Mouse (Mus musculus): ENCODE measurements at regions not wholly inside any gene's neighbourhood (a gene's known extent, or its start where the extent isn't known, plus 50 kb on each side); places are given as distances from the start of the nearest gene placed in this dataset.
A peak's percentile ranks its signal among the peaks of the same experiment; 100 is the strongest.

GRCm38 (mm10) chr2:103208370-103208769, 94.7 kb downstream of the Ehf start:
- Histone ChIP-seq H3K4me2 (no peak overlapping the region), H3K9ac (replicated peaks) (no peak overlapping the region), H3K27me3 (replicated peaks) (no peaks in the 10 kb centered on the region), H3K9me3 (replicated peaks) (no peaks in the 10 kb centered on the region), H3K4me1 (no peaks in the 10 kb centered on the region), H3K36me3 (no peaks in the 10 kb centered on the region), H3K27ac (replicated peaks) (no peak overlapping the region), H3K4me3 (replicated peaks) (no peak overlapping the region)
- ATAC-seq (ENCODE audit: low FRiP score), result no peak
- WGBS, result 94% methylated on average over 5 of the region's 5 CpGs

GRCm38 (mm10) chr2:103209056-103209455, 94.0 kb downstream of the Ehf start:
- Histone ChIP-seq H3K9me3 (replicated peaks) (no peaks in the 10 kb centered on the region), H3K4me1 (no peaks in the 10 kb centered on the region), H3K36me3 (no peaks in the 10 kb centered on the region), H3K27me3 (replicated peaks) (no peaks in the 10 kb centered on the region), H3K4me3 (replicated peaks) (no peak overlapping the region), H3K4me2 (no peak overlapping the region), H3K9ac (replicated peaks) (no peak overlapping the region), H3K27ac (replicated peaks) (no peak overlapping the region)
- 0 out of 2 replicates have a peak, but pooled peaks have one; percentile 53 for ATAC-seq (ENCODE audit: low FRiP score)
- 75% methylated on average over 2 of the region's 2 CpGs for WGBS

GRCm38 (mm10) chr2:103209512-103209981, 93.5 kb downstream of the Ehf start:
- H3K27me3 ChIP-seq (replicated peaks), result no peaks in the 10 kb centered on the region
- WGBS, result 86% methylated on average over 6 of the region's 6 CpGs
- no peaks in the 10 kb centered on the region for H3K4me1 ChIP-seq
- H3K4me3 ChIP-seq (replicated peaks), result no peak overlapping the region
- no peaks in the 10 kb centered on the region for H3K9me3 ChIP-seq (replicated peaks)
- no peak overlapping the region for H3K4me2 ChIP-seq
- H3K9ac ChIP-seq (replicated peaks), result no peak overlapping the region
- no peak for ATAC-seq (ENCODE audit: low FRiP score)
- H3K27ac ChIP-seq (replicated peaks), result no peak overlapping the region
- H3K36me3 ChIP-seq, result no peaks in the 10 kb centered on the region

GRCm38 (mm10) chr2:103211179-103211578, 91.9 kb downstream of the Ehf start:
- Histone ChIP-seq H3K27me3 (replicated peaks) (no peaks in the 10 kb centered on the region), H3K27ac (replicated peaks) (no peak overlapping the region), H3K4me3 (replicated peaks) (no peak overlapping the region), H3K9ac (replicated peaks) (no peak overlapping the region), H3K36me3 (no peaks in the 10 kb centered on the region), H3K4me2 (no peak overlapping the region), H3K4me1 (no peaks in the 10 kb centered on the region), H3K9me3 (replicated peaks) (no peaks in the 10 kb centered on the region)
- no peak for ATAC-seq (ENCODE audit: low FRiP score)
- WGBS, result 76% methylated on average over 3 of the region's 3 CpGs

Data from neural tube, embryonic 15.5 days (tissue).